Mouse (Mus musculus) right cerebral cortex, postnatal 36 days (tissue): ENCODE data around the gene Flcn.
A peak's percentile ranks its signal among the peaks of the same experiment; 100 is the strongest.

Experiments used
- DNase-seq, 2 experiments: peaks; one replicate each; pipeline ENCODE4 v3.0.0; 2022; ENCODE audit warnings: low spot score in 2 of 2, mixed read lengths in 1 of 2

Flcn gene

DNA sequence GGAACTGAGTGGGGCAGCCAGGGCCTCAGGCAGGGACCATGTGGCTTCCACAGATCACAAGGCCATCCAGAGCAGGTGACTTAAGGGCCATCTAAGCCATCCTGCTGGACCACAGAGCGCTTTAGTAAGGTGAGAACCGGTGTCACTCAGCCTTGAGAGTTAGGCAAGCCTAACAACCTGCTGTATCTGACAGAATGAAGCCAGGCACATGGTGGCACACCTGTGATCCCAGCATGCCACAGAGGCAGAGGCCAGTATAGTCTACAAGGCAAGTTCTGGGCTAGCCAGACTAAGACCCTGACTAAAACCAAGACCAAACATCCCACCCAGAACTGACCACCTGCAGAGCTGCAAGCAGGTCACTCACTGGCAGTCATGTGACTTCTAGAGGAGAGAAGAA is 4.2 kb downstream of the Flcn start:
- no peak for DNase-seq

- no peak for DNase-seq
Observed at GRCm38 (mm10) chr11:59805256-59805655, 4.6 kb downstream of the Flcn start.

DNA sequence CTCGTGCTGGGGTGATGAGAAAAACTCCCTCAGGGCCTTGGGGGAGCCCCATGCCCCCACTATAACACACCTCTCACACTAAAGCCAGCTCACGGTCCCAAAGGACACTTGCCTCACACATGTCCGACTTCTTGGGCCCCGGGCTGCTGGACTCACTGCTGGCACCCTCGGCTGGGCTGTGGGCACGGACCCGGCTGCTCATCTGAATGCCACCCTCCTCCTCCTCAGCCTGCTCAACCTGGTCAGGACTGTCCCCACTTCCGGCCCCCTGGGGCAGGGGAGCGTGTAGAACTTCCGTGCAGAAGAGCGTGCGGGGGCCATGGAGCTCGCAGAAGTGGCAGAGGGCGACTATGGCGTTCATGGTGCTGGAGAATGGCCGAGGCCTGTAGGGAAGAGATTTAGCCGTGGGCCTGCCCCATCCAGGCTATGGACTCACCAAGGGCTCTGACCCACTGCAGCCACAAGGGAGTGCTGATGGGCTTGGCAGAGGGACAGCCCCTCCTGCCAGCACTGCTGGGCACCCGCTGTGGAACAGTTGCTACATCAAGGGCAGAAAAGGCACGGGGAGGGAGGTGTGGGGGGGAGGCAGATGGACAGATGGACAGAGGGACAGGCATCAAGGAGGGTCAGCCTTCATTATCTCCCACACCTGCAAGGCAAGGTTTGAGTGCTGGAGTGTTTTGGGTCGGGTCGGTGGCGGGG is 5.3 kb downstream of the Flcn start:
- no peak for DNase-seq

DNA sequence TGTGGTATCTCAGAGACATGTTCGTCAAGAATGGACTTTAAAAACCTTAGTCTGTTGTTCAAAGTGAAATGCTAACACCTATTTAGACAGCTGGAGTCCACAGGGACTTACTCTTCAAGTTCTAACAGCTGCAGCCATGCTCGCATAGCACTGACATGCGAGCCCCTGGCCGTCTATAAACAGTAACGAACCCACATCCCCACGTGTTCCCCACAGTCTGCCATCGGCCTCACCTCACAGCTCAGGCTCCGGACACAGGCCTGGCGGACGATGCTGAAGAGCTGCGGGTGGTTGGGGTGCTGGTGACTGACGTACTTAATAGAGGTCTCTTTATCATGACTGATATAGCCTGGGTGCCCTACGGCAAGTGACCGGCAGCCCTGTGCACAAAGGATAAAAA is 6.3 kb downstream of the Flcn start:
- DNase-seq: no peak

DNA sequence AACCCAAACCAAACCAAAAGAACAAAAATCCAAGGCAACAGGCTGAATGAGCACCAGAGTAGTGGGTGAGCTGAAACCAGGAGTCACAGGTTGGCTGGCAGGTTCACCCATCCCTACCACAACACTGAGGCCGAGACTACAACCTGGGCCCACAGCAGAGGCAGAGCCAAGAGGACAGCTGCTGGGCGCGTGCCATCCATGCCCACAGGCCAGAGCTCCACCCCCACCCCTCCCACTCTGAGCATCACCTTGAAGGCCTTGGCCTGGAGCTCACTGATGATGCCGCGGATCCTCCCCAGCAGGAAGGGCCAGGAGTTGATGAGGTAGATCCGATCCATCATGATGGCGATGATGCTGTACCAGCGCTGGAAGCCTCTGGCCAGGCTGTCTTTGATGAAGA is 7.9 kb downstream of the Flcn start:
- no peak for DNase-seq

- no peak for DNase-seq
Observed at GRCm38 (mm10) chr11:59800412-59800811, 9.4 kb downstream of the Flcn start.

DNA sequence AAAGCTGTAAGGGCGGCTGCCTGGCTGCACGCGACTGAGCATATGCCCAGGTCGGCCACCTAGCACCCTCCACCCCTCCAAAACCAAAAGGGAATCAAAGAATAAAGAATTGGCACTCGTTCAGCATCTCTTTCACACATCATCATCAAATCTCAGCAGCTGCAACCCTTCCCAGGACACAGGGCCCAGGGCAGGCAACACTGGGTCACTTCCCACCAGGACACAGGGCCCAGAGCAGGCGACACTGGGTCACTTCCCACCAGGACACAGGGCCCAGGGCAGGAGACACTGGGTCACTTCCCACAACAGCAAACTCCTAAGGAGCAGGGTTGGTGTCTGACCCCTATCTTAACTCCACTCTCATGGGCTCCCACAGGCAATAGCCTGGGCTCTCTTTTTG is 16.4 kb downstream of the Flcn start:
- DNase-seq: no peak

DNA sequence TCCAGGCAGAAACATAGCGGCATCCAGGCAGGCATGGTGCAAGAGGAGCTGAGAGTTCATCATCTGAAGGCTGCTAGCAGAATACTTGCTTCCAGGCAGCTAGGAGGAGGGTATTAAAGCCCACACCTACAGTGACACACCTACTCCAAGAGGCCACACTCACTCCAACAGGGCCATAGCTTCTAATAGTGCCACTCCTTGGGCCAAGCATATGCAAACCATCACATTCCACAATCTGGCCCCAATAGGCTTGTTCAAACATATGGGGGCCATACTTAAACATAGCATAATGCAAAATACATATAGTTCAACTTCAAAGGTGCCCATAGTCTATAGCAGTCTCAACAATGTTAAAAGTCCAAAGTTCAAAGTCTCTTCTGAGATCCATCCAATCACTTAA is 20.5 kb downstream of the Flcn start:
- DNase-seq: no peak

DNA sequence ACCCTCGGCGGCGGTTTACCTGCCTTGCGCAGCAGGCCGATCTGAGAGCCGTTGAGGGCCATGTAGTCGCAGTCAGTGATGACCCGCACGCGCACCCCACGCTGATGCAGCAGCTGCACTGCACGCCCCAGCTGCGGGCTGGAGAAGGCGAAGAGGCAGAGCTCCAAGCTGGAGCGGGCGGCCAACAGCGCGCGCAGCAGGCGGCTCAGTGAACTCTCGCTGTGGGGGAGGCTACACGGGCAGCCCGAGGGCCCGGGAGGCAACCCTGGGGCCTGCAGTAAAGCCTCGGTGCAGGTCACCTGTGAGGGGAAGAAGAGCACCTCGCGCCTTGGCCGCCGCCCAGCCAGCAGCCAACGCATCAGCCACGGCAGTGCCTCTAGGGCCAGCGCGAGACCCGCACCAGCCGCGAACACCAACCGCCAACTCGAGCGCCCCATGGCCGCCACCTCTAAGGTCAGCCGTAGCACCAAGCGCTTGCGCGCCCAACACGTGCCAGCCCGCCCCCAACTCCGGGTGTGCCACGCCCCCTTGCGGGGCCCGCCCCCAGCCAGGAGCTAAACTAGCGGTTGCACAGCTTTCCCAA is 22.5 kb downstream of the Flcn start, which contains the start of gene Pld6:
Gene Pld6 (minus strand): TSS at position 447 of the 583 bp plus-strand sequence.
- peak in 1 of 2 experiments; percentile 16 for DNase-seq

- DNase-seq: no peak
Observed at GRCm38 (mm10) chr11:59786444-59787198, 23.2 kb downstream of the Flcn start.

GRCm38 (mm10) chr11:59783591-59783990 is 26.2 kb downstream of the Flcn start:
- DNase-seq: no peak

GRCm38 (mm10) chr11:59782091-59782590 is 27.7 kb downstream of the Flcn start:
- DNase-seq: no peak

- DNase-seq: no peak
Observed at GRCm38 (mm10) chr11:59780241-59780640, 29.6 kb downstream of the Flcn start.

GRCm38 (mm10) chr11:59779406-59779805 is 30.4 kb downstream of the Flcn start:
- no peak for DNase-seq

- no peak for DNase-seq
Observed at GRCm38 (mm10) chr11:59778874-59779223, 31.0 kb downstream of the Flcn start.

DNA sequence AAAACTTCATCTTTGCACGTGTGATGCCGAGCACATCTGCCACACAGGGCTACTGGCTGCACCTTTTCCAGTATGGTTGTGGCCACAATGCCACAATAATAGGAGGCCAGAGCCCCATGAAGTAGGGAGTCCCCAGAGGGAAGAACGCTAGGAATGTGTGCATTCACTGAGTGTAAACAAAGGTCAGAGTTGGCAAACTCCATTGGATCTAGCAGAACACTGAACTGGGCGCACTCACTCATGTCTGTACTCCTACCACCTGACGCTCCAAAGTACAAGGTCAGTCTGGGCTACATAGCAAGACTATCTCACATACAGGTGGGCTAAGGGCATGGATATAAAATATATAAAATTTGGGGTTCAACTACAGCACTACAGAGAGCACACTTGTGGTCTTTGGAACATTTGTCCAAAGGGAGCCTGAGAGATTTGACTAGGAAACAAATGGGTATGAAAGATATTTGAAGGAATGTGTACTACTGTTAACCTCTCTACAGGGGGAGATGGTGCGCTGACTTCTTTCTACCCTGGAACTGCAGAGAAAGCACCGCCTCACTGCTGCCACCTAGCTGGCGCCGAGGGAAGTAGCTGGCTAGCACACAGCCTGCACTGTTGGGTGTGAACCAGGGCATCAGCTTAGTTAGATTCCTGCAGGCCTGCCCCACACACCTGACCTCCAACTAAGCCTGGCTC is 31.5 kb downstream of the Flcn start:
- DNase-seq: peak; percentile 47 to 49

DNA sequence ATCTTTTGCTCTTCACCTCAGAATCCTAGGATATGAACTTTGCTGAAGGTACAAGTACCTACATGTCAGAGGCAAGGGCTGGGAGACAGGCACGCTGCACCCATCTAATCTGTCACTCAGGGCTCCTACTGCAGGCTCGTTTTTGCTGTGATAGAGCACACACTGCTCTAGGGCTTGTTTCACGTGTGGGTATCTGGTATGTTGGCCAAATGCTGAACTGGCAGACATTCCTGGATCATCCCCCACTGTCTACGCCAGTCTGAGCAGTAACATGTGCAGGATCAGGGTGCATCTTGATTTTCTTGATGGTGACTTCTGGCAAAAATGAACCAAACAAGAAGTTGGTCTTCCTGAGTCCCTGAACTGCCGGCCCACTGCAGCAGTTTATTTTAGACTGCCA is 32.6 kb downstream of the Flcn start:
- no peak for DNase-seq

- DNase-seq: no peak
Observed at GRCm38 (mm10) chr11:59775435-59776148, 34.2 kb downstream of the Flcn start.

DNA sequence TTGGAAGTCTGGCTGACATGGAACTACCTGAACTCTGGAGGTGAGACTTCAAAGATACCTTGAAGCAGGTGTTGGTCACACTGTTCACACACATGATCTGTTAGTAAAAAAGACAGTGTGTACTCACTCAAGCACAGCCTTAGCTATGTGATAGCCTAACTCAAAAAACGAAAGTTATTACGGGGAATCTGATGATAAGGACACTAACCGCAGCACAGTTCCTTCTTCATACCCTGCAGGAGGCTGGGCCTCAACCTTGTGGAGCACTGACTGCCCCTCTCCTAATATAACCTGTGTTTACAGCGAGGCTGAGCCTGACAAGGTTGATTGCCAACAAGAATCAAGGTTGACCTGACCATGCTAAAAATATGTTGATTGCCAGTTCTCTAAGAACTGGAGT is 35.3 kb downstream of the Flcn start:
- DNase-seq: no peak

DNA sequence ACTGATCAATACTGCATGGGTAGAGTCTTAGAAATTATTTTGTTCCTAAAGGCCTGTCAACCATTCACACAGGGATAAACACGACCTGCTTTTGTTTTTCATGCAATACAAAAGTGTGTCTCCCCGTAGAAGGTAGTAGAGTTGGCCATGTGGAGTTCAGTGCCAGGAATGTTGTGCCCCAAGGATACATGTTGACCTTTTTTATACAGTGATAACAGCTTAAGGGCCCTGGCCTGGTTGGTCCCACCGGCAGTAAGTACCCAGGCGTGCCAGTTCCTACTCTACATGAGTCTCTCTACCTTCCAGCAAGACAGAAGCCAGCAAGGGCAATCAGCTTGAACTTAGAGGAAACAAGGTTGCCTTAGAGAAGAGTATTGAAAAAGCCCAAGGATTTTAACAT is 36.9 kb downstream of the Flcn start:
- no peak for DNase-seq

DNA sequence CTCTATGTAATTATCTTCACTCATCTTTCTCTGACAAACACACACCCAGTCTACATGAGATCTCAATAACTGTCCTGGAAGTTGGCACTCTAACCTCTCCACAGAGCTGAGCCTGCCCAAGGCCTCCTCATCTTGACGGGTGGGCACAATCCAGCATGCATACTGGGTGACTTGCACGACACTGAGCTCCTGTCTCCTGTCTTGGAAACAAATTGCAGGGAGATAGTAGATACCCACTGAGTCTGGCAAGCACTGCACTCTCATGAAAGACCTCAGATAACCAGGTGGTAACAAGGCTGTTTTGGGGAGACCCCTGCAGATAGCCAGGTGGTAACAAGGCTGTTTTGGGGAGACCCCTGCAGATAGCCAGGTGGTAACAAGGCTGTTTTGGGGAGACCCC is 37.5 kb downstream of the Flcn start:
- DNase-seq: no peak

DNA sequence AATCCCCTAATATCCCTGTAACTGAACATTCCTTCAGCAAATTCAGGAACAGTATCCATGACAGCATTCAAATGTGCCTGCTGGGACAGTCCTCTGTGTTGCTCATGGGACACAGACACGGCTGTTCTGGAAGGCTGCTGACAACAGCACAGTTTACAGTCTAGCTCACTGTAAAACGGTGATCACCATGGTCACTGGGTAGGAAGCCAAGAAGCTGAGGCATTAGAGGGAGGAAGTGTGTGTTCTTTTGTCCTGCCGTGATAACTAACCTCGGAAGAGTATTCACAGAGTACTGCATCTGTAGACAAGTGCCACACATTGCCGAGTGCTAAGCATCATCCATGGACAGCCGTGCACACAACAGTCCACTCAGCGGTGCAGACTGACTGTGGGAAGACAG is 39.1 kb downstream of the Flcn start:
- DNase-seq: no peak
